Mouse (Mus musculus) testis, adult 10 weeks (tissue): ENCODE measurements around the gene Arap1. TPM values are rescaled to one million over a fixed set of nuclear protein-coding genes. Genes with fewer than 3 reads are reported as not detected.

Source experiments
- polyA plus RNA-seq: library from polyadenylated mRNA; stranded (reverse); fragments of 350-450 nt; fragmentation: Illumina TruSeq; extraction: RNeasy Lipid Tissue Mini Kit (QIAGEN cat#74804); gene quantifications from one replicate; pipeline ENCODE4 v1.2.3, GENCODE M21; 2014; ENCODE audit warnings: low read depth, low replicate concordance

The Arap1 gene
- polyA plus RNA-seq = 0.18 TPM

DNA sequence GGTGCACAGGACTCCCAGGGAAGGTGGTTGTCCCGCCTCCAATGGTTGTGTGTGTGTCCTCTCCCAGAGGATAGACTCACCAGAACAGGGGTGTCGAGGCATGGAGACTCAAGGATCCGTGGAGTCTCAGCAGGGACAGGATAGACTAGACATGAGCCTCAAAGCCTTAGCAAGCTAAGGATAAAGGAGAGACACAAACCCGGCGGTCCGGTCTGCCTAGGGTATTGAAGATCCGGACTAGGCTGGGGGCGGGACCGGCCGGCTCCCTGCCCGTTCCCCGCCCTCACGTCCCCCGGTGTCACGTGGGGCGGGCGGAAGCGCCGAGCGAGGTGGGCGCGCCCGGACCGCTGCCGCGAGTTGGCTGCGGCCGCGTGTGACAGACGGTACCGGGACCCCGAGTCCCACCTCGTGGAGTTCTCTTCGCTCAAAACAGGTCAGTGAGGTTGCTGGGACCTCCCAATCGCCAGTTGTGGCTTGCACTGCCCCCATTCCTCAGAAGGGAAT is at the start of gene Arap1:
Arap1 (plus strand) TSS at position 301 of the 504 bp plus-strand sequence.

DNA sequence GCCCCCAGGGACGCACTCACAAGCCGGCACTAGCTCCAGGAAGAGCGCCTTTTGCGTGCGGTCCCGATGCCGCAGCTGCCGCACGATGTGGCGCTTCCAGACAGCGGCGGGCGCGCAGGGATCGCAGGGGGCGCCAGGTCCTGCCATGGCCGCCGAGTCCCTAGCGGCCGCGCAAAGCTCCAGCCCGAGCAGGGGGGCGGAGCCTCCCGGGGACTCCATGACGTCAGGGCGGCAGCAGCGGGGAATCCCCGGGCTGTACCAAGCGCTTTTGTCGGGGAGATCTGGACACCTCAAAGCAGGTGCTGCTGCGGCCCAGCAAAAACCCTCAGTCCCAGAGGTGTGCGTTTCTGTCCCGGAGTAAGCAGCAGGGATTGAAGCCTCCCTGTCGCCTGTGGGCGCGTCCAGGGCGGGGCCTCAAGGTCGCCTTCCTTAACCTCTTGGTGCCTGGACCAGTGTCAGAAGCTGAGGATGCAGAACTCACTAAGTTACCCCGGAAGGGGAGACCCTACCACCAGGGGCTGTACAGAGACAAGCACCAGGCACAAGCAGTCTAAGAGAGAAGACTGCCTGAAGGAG is 45.9 kb upstream of the Arap1 start, which contains the start of gene Atg16l2:
Atg16l2 (minus strand) TSS at position 371 of the 576 bp plus-strand sequence.

GRCm38 (mm10) chr7:101317014-101317413 is 30.9 kb upstream of the Arap1 start, which contains the start of gene Stard10:
Gene Stard10 (plus strand): TSS chr7:101317086.

DNA sequence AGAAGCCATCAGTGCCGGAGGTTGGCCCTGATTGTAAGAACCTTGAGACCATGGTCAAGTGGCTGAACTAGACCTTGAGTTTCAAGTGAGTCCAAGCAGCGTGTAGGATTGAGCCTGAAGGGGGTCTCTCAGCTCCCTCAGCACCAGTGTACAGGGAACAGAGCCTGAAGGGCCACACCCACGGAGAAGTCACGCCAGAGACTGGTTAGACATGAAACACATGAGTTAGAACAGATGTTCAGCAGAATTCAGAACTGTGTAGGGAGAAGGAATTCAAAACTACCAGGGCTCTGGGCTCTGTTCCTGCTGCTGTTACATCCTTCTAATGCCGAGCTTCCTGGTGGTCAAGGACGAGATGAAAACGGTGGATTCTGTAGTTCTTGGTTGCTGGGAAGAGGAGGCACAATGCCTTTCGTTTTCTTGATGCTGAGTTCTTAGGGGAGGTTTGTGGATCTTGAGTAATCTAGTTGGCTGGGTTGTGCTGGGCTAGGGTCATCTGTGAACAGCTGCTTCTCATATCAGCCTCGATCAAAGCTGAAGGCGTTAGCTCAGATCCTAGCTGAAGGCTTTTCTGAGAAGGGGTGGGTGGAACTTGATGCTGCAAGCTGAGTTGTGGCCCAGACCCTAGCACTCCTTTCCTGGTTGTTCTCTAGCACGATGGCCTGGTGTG is 62.5 kb downstream of the Arap1 start, which contains the start of gene Gm45837:
Gm45837 (plus strand) TSS at position 620 of the 670 bp plus-strand sequence.

DNA sequence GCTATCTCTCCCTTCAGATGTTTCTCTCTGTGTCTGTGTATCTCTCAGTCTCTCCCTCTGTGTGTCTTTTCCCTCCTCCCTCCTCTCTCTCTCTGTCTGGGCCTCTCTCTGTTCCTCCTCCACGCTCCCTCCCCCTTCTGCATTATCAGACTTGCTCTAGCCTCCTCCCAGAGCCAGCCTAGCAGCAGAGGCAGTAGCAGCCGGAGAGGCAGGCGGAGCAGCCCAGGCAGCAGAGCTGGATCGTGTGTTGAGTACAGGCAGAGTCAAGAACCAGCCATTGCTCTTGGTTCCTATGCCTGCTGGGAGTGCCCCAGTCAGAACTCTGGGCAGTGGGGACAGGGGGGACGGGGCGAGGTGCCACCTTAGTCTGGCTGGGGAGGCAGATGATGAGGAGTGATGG is 73.7 kb downstream of the Arap1 start, which contains the start of gene Pde2a:
Pde2a (plus strand) TSS at position 163 of the 400 bp plus-strand sequence.

Other genes with a start within 250 kb of the Arap1 start
- 0.36 TPM for gene Atg16l2, start 45.8 kb upstream of the Arap1 start, polyA plus RNA-seq
- gene Stard10, start 31.0 kb upstream of the Arap1 start, polyA plus RNA-seq = 60.8 TPM
- gene Gm45837, start 62.8 kb downstream of the Arap1 start, polyA plus RNA-seq = not detected
- 1.3 TPM for gene Pde2a, start 73.6 kb downstream of the Arap1 start, polyA plus RNA-seq
- not detected for gene Art2b, start 237.5 kb downstream of the Arap1 start, polyA plus RNA-seq